Mouse (Mus musculus) testis, adult 2 months (tissue): ENCODE results near the gene Cyp2g1.

Source experiments
- CTCF ChIP-seq: fragments of 200-500 bp; IDR thresholded peaks from 2 replicates; pipeline ENCODE4 v1.5.1; 2012; ENCODE audit warnings: low read depth, mild to moderate bottlenecking, inconsistent platforms, low read length, moderate library complexity; ENCODE audit not compliant: control insufficient read depth, insufficient read depth, insufficient replicate concordance
- POLR2A ChIP-seq: fragments of 200-500 bp; IDR thresholded peaks from 2 replicates; pipeline ENCODE4 v1.6.1; 2012; ENCODE audit warnings: low read depth, mild to moderate bottlenecking, inconsistent platforms, low read length, moderate library complexity; ENCODE audit not compliant: control insufficient read depth

DNA sequence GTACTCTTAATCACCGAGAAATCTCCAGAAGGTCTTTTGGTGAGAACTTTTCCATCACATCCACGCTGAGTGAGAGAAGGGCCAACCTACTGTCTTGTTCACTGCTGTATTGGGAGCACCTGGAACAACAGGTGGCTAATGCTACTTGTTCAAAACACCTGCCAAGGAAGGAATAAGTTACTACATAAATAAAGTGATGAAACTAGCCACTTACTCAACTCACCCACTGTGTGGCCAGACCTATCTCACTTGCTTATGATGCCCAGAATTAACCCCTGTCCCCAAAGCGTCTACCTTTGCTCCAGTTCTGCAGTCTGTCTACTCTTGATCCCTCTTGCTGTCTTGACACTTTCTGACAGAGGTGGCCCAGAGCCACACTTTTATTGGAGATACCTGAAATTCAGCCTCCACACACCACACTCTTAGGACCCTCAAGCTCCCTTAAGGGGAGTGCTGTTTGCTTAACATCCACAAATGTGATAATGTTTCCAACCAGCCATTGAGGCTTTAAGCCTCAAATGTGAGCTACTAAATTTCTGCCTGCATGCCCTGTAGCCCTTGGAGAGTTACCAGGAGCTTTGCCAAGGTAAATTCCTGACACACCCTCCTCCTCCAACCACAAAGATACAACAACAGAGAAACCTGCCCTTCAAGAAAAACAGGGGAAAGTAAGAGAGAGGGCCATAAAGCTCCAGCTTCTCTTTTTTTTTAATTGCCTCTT, 35.7 kb upstream of the Cyp2g1 start:
- TF ChIP-seq CTCF (no peak), POLR2A (no peak)
